Mouse (Mus musculus) embryonic facial prominence, embryonic 11.5 days (tissue): ENCODE measurements around the gene Spon1. TPM values are rescaled to one million over a fixed set of nuclear protein-coding genes. Genes with fewer than 3 reads are reported as not detected.

Experiments
- ATAC-seq: fragments of 200-750 bp; cut with Nextera tagmentation; replicated peaks from 2 replicates; pipeline ENCODE4 v1.8.0; 2017; ENCODE audit warnings: low read depth; ENCODE audit not compliant: insufficient number of reproducible peaks, low FRiP score, low TSS enrichment
- DNase-seq: peaks from one replicate; pipeline ENCODE4 v3.0.0-alpha.2; 2015; ENCODE audit warnings: low spot score
- H3K27ac ChIP-seq: fragments of 300-500 bp; sonication (generic); replicated peaks from 2 replicates; pipeline ENCODE4 v1.5.1; 2014; ENCODE audit warnings: mild to moderate bottlenecking, low read depth, low read length, control low read depth
- H3K27me3 ChIP-seq: fragments of 300-500 bp; sonication (generic); 2 replicates; pipeline ENCODE4 v1.6.1; 2014; ENCODE audit warnings: mild to moderate bottlenecking, low read length, moderate library complexity, mixed read lengths; ENCODE audit not compliant: control insufficient read depth, insufficient read depth
- H3K36me3 ChIP-seq: fragments of 300-500 bp; sonication (generic); replicated peaks from 2 replicates; pipeline ENCODE4 v1.6.1; 2014; ENCODE audit warnings: low read depth, mild to moderate bottlenecking, low read length, moderate library complexity, mixed read lengths; ENCODE audit not compliant: control insufficient read depth, insufficient read depth
- H3K4me1 ChIP-seq: fragments of 300-500 bp; sonication (generic); 2 replicates; pipeline ENCODE4 v1.6.1; 2014; ENCODE audit warnings: low read length, mixed read lengths; ENCODE audit not compliant: control insufficient read depth, insufficient read depth
- H3K4me2 ChIP-seq: fragments of 300-500 bp; sonication (generic); 2 replicates; pipeline ENCODE4 v1.6.1; 2014; ENCODE audit warnings: low read depth, mild to moderate bottlenecking, control low read depth, low read length, moderate library complexity
- H3K4me3 ChIP-seq: fragments of 300-500 bp; sonication (generic); 2 replicates; pipeline ENCODE4 v1.5.1; 2014; ENCODE audit warnings: low read depth, low read length, control low read depth
- H3K9ac ChIP-seq: fragments of 300-500 bp; sonication (generic); replicated peaks from 2 replicates; pipeline ENCODE4 v1.6.1; 2014; ENCODE audit warnings: mild to moderate bottlenecking, control low read depth, low read length
- H3K9me3 ChIP-seq: fragments of 300-500 bp; sonication (generic); replicated peaks from 2 replicates; pipeline ENCODE4 v1.6.1; 2016; ENCODE audit warnings: mild to moderate bottlenecking, low read length, inconsistent platforms, mixed read lengths; ENCODE audit not compliant: control insufficient read depth
- WGBS: fragments of 180-500 bp; shearing (Covaris S2); extraction: QIAGEN DNeasy Blood & Tissue Kit; methylation state at CpG from one replicate; pipeline ENCODE4 v1.1.7; 2014; 5-methylcytosine and 5-hydroxymethylcytosine counted together
- polyA plus RNA-seq: library from polyadenylated mRNA; unstranded; fragments of >200 nt; fragmentation: Nextera tagmentation; extraction: Ambion mirVana; gene quantifications from 2 replicates; pipeline ENCODE4 v1.2.1, GENCODE M21; 2014

The Spon1 gene
- polyA plus RNA-seq, 1 experiment from 2014 or later: 25.1 TPM

GRCm38 (mm10) chr7:114042973-114043928 lies 277.5 kb downstream of the Spon1 start:
- Histone ChIP-seq H3K36me3 (no peaks in the 10 kb centered on the region; the same call in 1 of the 2 replicates), H3K9me3 (no peaks in the 10 kb centered on the region), H3K4me2 (no peak overlapping the region), H3K4me1 (no peaks in the 10 kb centered on the region), H3K27me3 (no peaks in the 10 kb centered on the region), H3K9ac (no peak overlapping the region), H3K27ac (no peak overlapping the region), H3K4me3 (no peak overlapping the region)
- DNase-seq (no peak), ATAC-seq (no peak)
- WGBS: 71% methylated on average over 26 of the region's 26 CpGs

- Histone ChIP-seq H3K9me3 (no peaks in the 10 kb centered on the region), H3K27ac (no peak overlapping the region), H3K9ac (no peak overlapping the region), H3K27me3 (no peaks in the 10 kb centered on the region), H3K4me2 (no peak overlapping the region), H3K36me3 (no peaks in the 10 kb centered on the region; the same call in 1 of the 2 replicates), H3K4me3 (no peak overlapping the region), H3K4me1 (no peaks in the 10 kb centered on the region)
- 67% methylated on average over 6 of the region's 6 CpGs for WGBS
- ATAC-seq (no peak), DNase-seq (no peak)
These were observed 278.2 kb downstream of the Spon1 start for GRCm38 (mm10) chr7:114043929-114044549.

GRCm38 (mm10) chr7:114045814-114046213 lies 280.0 kb downstream of the Spon1 start:
- Histone ChIP-seq H3K4me1 (no peaks in the 10 kb centered on the region), H3K27ac (no peak overlapping the region), H3K9ac (no peak overlapping the region), H3K36me3 (no peaks in the 10 kb centered on the region), H3K27me3 (no peaks in the 10 kb centered on the region), H3K4me3 (no peak overlapping the region), H3K4me2 (no peak overlapping the region), H3K9me3 (no peaks in the 10 kb centered on the region)
- DNase-seq (no peak), ATAC-seq (no peak)
- 84% methylated on average over 2 of the region's 2 CpGs for WGBS

GRCm38 (mm10) chr7:114053720-114054119 lies 287.9 kb downstream of the Spon1 start:
- H3K9me3 ChIP-seq: no peaks in the 10 kb centered on the region
- no peak overlapping the region for H3K27ac ChIP-seq
- H3K4me3 ChIP-seq: no peak overlapping the region
- ATAC-seq (no peak), DNase-seq (no peak)
- no peaks in the 10 kb centered on the region for H3K27me3 ChIP-seq
- no peak overlapping the region for H3K9ac ChIP-seq
- 73% methylated on average over 4 of the region's 4 CpGs for WGBS
- no peak overlapping the region for H3K4me2 ChIP-seq
- H3K4me1 ChIP-seq: no peaks in the 10 kb centered on the region
- no peaks in the 10 kb centered on the region for H3K36me3 ChIP-seq

- DNase-seq: no peak
- no peak overlapping the region for H3K27ac ChIP-seq
- H3K4me2 ChIP-seq: no peak overlapping the region
- no peaks in the 10 kb centered on the region for H3K36me3 ChIP-seq
- no peak overlapping the region for H3K9ac ChIP-seq
- no peak overlapping the region for H3K4me3 ChIP-seq
- H3K27me3 ChIP-seq: no peaks in the 10 kb centered on the region
- no peaks in the 10 kb centered on the region for H3K4me1 ChIP-seq
- H3K9me3 ChIP-seq: no peaks in the 10 kb centered on the region
- ATAC-seq: no peak
- WGBS: 92% methylated on average over 16 of the region's 16 CpGs
These were observed 292.4 kb downstream of the Spon1 start for GRCm38 (mm10) chr7:114058166-114058565.

- WGBS: 89% methylated on average over 6 of the region's 6 CpGs
- no peak overlapping the region for H3K27ac ChIP-seq
- H3K36me3 ChIP-seq: no peaks in the 10 kb centered on the region
- ATAC-seq (no peak), DNase-seq (no peak)
- H3K27me3 ChIP-seq: no peaks in the 10 kb centered on the region
- no peak overlapping the region for H3K4me2 ChIP-seq
- H3K4me3 ChIP-seq: no peak overlapping the region
- H3K9me3 ChIP-seq: no peaks in the 10 kb centered on the region
- H3K9ac ChIP-seq: no peak overlapping the region
- H3K4me1 ChIP-seq: no peaks in the 10 kb centered on the region
These were observed 293.2 kb downstream of the Spon1 start for GRCm38 (mm10) chr7:114058927-114059441.

GRCm38 (mm10) chr7:114060445-114060844 lies 294.6 kb downstream of the Spon1 start:
- Histone ChIP-seq H3K27me3 (no peaks in the 10 kb centered on the region), H3K4me3 (no peak overlapping the region), H3K27ac (no peak overlapping the region), H3K9me3 (no peaks in the 10 kb centered on the region), H3K36me3 (no peaks in the 10 kb centered on the region), H3K9ac (no peak overlapping the region), H3K4me1 (no peaks in the 10 kb centered on the region; the same call in 1 of the 2 replicates), H3K4me2 (no peak overlapping the region)
- WGBS: 94% methylated on average over 6 of the region's 6 CpGs
- ATAC-seq (no peak), DNase-seq (no peak)

GRCm38 (mm10) chr7:114062451-114062850 lies 296.7 kb downstream of the Spon1 start:
- Histone ChIP-seq H3K4me2 (no peak overlapping the region), H3K4me3 (no peak overlapping the region), H3K9me3 (no peaks in the 10 kb centered on the region), H3K27me3 (no peaks in the 10 kb centered on the region), H3K36me3 (no peaks in the 10 kb centered on the region), H3K9ac (no peak overlapping the region), H3K27ac (no peak overlapping the region), H3K4me1 (no peaks in the 10 kb centered on the region; the same call in 1 of the 2 replicates)
- ATAC-seq (no peak), DNase-seq (no peak)
- WGBS: 65% methylated on average over 1 of the region's 1 CpGs
